Mouse (Mus musculus): ENCODE measurements around the gene Cdyl2.

DNA sequence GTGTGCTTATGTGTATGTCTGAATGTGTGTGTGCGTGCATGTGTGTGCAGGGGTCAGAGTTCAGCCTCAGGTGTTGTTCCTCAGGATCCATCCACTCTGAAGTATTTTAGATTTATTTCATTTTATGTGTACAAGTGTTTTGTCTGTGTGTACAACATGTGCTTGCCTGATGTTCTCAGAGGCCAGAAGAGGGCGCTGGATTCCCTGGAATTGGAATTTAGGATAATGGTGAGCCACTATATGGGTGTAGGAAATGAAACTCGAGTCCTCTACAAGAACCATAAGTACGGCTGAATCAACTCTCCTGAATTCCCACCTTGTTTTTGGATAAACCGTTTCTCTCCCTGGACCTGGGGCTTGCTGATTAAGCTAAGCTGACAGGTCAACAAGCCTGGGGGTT is 61.2 kb downstream of the Cdyl2 start:
- TF ChIP-seq CTCF (IDR thresholded peaks at IDR 0.05; ENCODE audit: extremely low read depth, insufficient read depth, low read length) (peak; percentile 36; the same call in 1 of the 2 replicates), POLR2A (IDR thresholded peaks at IDR 0.05; ENCODE audit: extremely low read depth, insufficient read depth, low read length) (no peak)

All from cortical plate, adult 2 months (tissue).